Mouse (Mus musculus) olfactory bulb, adult 2 months (tissue): ENCODE measurements around the gene AC109138.7.

Experiments
- CTCF ChIP-seq: fragments of 200-500 bp; IDR thresholded peaks from 2 replicates; pipeline ENCODE4 v1.5.1; 2012; ENCODE audit warnings: low read depth, mild to moderate bottlenecking, low read length, moderate library complexity; ENCODE audit not compliant: insufficient read depth
- POLR2A ChIP-seq: fragments of 200-500 bp; IDR thresholded peaks from 2 replicates; pipeline ENCODE4 v1.6.1; 2012; ENCODE audit warnings: mild to moderate bottlenecking, low read depth, low read length, moderate library complexity; ENCODE audit not compliant: insufficient read depth

DNA sequence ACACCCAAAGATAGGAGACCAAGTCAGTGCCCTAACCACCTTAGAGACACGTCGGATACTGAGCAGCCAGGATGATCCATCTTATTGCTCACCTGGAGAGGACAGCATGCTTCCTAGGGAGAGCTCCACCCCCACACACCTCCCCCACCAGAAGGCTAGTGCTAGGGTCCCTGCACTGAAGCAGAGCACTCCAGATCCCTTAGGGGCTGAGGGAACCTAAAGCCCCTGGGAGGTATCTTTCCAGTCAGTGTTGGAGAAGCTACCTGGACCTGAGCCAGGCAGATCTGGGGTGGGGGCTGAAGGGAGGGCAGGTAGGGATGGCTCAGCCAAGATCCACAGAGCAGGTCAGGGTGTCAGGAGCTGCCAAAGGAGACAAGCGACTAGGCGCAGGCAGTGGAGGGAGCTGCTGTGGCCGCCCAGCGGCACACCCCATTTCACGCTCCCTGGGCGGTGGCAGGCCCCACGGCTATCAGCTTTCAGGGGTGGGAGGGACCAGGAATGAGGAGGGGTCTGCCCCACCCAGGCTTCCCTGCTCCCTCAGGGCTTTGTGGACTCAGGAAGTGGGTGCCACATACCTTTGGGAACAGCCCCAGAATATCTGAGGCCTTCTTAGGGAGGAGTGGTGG, 15.4 kb downstream of the AC109138.7 start:
- no peak for TF ChIP-seq CTCF
- no peak for TF ChIP-seq POLR2A
